Mouse (Mus musculus) MEL (cell line): ENCODE measurements around the gene Ube2g2. TPM values are rescaled to one million over a fixed set of nuclear protein-coding genes. Genes with fewer than 3 reads are reported as not detected.

Experiments
- DNase-seq: peaks from one replicate; pipeline ENCODE4 v3.0.0; 2011; ENCODE audit warnings: low read depth, low spot score
- H3K27ac ChIP-seq: 2 replicates; pipeline ENCODE4 v1.5.1; 2012; ENCODE audit warnings: low read depth, mild to moderate bottlenecking, control low read depth, low read length, moderate library complexity; ENCODE audit not compliant: control insufficient read depth
- H3K27me3 ChIP-seq, 2 experiments: fragments of 150-350 bp in 1 of 2; sonication (generic) in 1 of 2; 2 replicates each; pipeline ENCODE4 v1.6.1; 2012; ENCODE audit warnings: low read length in 2 of 2, mild to moderate bottlenecking in 2 of 2, improper control_type of control experiment in 1 of 2, moderate library complexity in 1 of 2; ENCODE audit not compliant: insufficient read depth in 2 of 2, control insufficient read depth in 1 of 2
- H3K36me3 ChIP-seq, 2 experiments: 2 replicates each; pipeline ENCODE4 v1.6.1; 2012 to 2014; ENCODE audit warnings: low read length in 2 of 2, improper control_type of control experiment in 1 of 2, inconsistent platforms in 1 of 2, mild to moderate bottlenecking in 1 of 2; ENCODE audit not compliant: insufficient read depth in 2 of 2, control insufficient read depth in 1 of 2
- H3K4me1 ChIP-seq, 2 experiments: fragments of 150-350 bp in 1 of 2; sonication (generic) in 1 of 2; 2 replicates each; pipeline ENCODE4 v1.6.1; 2012; ENCODE audit warnings: low read length in 2 of 2, improper control_type of control experiment in 1 of 2, mild to moderate bottlenecking in 1 of 2; ENCODE audit not compliant: insufficient read depth in 2 of 2, control insufficient read depth in 1 of 2
- H3K4me3 ChIP-seq, 2 experiments: fragments of 150-350 bp in 1 of 2; sonication (generic) in 1 of 2; 2 replicates each; pipeline ENCODE4 v1.5.1; 2012; ENCODE audit warnings: low read depth in 2 of 2, low read length in 2 of 2, mild to moderate bottlenecking in 2 of 2, moderate library complexity in 2 of 2, control low read depth in 1 of 2, improper control_type of control experiment in 1 of 2; ENCODE audit not compliant: control insufficient read depth in 1 of 2, insufficient read depth in 1 of 2
- H3K79me2 ChIP-seq: 2 replicates; pipeline ENCODE4 v1.6.1; 2012; ENCODE audit warnings: mild to moderate bottlenecking, low read length, moderate library complexity; ENCODE audit not compliant: control insufficient read depth, poor library complexity, insufficient read depth
- H3K9ac ChIP-seq: 2 replicates; pipeline ENCODE4 v1.6.1; 2012; ENCODE audit warnings: low read depth, mild to moderate bottlenecking, control low read depth, low read length, moderate library complexity; ENCODE audit not compliant: control insufficient read depth, poor library complexity, severe bottlenecking
- H3K9me3 ChIP-seq: fragments of 150-350 bp; sonication (generic); replicated peaks from 2 replicates; pipeline ENCODE4 v1.6.1; 2012; ENCODE audit warnings: mild to moderate bottlenecking, low read length, improper control_type of control experiment, moderate library complexity; ENCODE audit not compliant: insufficient read depth
- CHD1 ChIP-seq: IDR thresholded peaks from 2 replicates; pipeline ENCODE4 v1.6.1; 2012; ENCODE audit warnings: low read depth, mild to moderate bottlenecking, inconsistent platforms, low read length, improper control_type of control experiment
- CTCF ChIP-seq, 3 experiments: IDR thresholded peaks in 2 of 3; conservative IDR thresholded peaks in 1 of 3; 2 replicates each; pipeline ENCODE4 v1.5.1; 2011 to 2012; ENCODE audit warnings: low read length in 3 of 3, low read depth in 2 of 3, mild to moderate bottlenecking in 2 of 3, improper control_type of control experiment in 1 of 3, inconsistent platforms in 1 of 3, mixed read lengths in 1 of 3, moderate library complexity in 1 of 3; ENCODE audit not compliant: control insufficient read depth in 1 of 3, insufficient read depth in 1 of 3, poor library complexity in 1 of 3, severe bottlenecking in 1 of 3
- E2F4 ChIP-seq: IDR thresholded peaks from 2 replicates; pipeline ENCODE4 v1.6.1; 2011; ENCODE audit warnings: low read depth, low read length, improper control_type of control experiment, borderline replicate concordance
- GABPA ChIP-seq: IDR thresholded peaks from 2 replicates; pipeline ENCODE4 v1.6.1; 2012; ENCODE audit warnings: low read depth, mild to moderate bottlenecking, inconsistent platforms, low read length, improper control_type of control experiment, moderate library complexity
- KAT2A ChIP-seq: conservative IDR thresholded peaks from 2 replicates; pipeline ENCODE4 v1.6.1; 2012; ENCODE audit warnings: low read depth, low read length, improper control_type of control experiment, inconsistent platforms
- MAFK ChIP-seq: IDR thresholded peaks from 2 replicates; pipeline ENCODE4 v1.6.1; 2011; ENCODE audit warnings: low read depth, mild to moderate bottlenecking, low read length, improper control_type of control experiment, borderline replicate concordance
- MAX ChIP-seq: IDR thresholded peaks from 2 replicates; pipeline ENCODE4 v1.6.1; 2011; ENCODE audit warnings: low read length, improper control_type of control experiment
- MAZ ChIP-seq: IDR thresholded peaks from 2 replicates; pipeline ENCODE4 v1.6.1; 2012; ENCODE audit warnings: low read depth, mild to moderate bottlenecking, inconsistent platforms, low read length, improper control_type of control experiment
- MEF2A ChIP-seq: IDR thresholded peaks from 2 replicates; pipeline ENCODE4 v1.6.1; 2014; ENCODE audit warnings: low read depth, mild to moderate bottlenecking, inconsistent platforms, low read length, improper control_type of control experiment; ENCODE audit not compliant: poor library complexity, insufficient replicate concordance, severe bottlenecking; ENCODE audit errors: extremely low read depth
- MXI1 ChIP-seq: IDR thresholded peaks from 2 replicates; pipeline ENCODE4 v1.6.1; 2011; ENCODE audit warnings: mild to moderate bottlenecking, low read depth, low read length, improper control_type of control experiment
- MYB ChIP-seq: IDR thresholded peaks from 2 replicates; pipeline ENCODE4 v1.6.1; 2011; ENCODE audit warnings: mild to moderate bottlenecking, low read depth, low read length, improper control_type of control experiment
- MYC ChIP-seq: IDR thresholded peaks from 2 replicates; pipeline ENCODE4 v1.6.1; 2011; ENCODE audit warnings: low read depth, mild to moderate bottlenecking, low read length, improper control_type of control experiment, moderate library complexity
- NELFE ChIP-seq: IDR thresholded peaks from 2 replicates; pipeline ENCODE4 v1.6.1; 2011; ENCODE audit warnings: low read depth, low read length, improper control_type of control experiment
- NRF1 ChIP-seq: IDR thresholded peaks from 2 replicates; pipeline ENCODE4 v1.6.1; 2014; ENCODE audit warnings: low read depth, mild to moderate bottlenecking, inconsistent platforms, low read length, improper control_type of control experiment, moderate library complexity; ENCODE audit not compliant: poor library complexity, insufficient read depth, severe bottlenecking
- POLR2A ChIP-seq, 2 experiments: IDR thresholded peaks; 2 replicates each; pipeline ENCODE4 v1.6.1; 2011 to 2012; ENCODE audit warnings: low read length in 2 of 2, mild to moderate bottlenecking in 2 of 2, control low read depth in 1 of 2, improper control_type of control experiment in 1 of 2, low read depth in 1 of 2, moderate library complexity in 1 of 2; ENCODE audit not compliant: control insufficient read depth in 1 of 2, insufficient read depth in 1 of 2, poor library complexity in 1 of 2
- POLR2AphosphoS2 ChIP-seq: IDR thresholded peaks from 2 replicates; pipeline ENCODE4 v1.6.1; 2011; ENCODE audit warnings: low read length, improper control_type of control experiment
- POLR2AphosphoS5 ChIP-seq: IDR thresholded peaks from 2 replicates; pipeline ENCODE4 v1.6.1; 2012; ENCODE audit warnings: low read depth, borderline replicate concordance, mild to moderate bottlenecking, inconsistent platforms, low read length, moderate library complexity, mixed read lengths
- RAD21 ChIP-seq: IDR thresholded peaks from 2 replicates; pipeline ENCODE4 v1.6.1; 2011; ENCODE audit warnings: mild to moderate bottlenecking, low read depth, low read length, improper control_type of control experiment
- SIN3A ChIP-seq: IDR thresholded peaks from 2 replicates; pipeline ENCODE4 v1.6.1; 2012; ENCODE audit warnings: low read length, improper control_type of control experiment, inconsistent platforms
- SMC3 ChIP-seq: IDR thresholded peaks from 2 replicates; pipeline ENCODE4 v1.6.1; 2011; ENCODE audit warnings: low read depth, low read length, improper control_type of control experiment
- TAL1 ChIP-seq: IDR thresholded peaks from 2 replicates; pipeline ENCODE4 v1.6.1; 2012; ENCODE audit warnings: mild to moderate bottlenecking, inconsistent platforms, low read length, moderate library complexity, mixed read lengths
- TBP ChIP-seq: IDR thresholded peaks from 2 replicates; pipeline ENCODE4 v1.8.0; 2011; ENCODE audit warnings: low read depth, low read length, improper control_type of control experiment
- UBTF ChIP-seq: IDR thresholded peaks from 2 replicates; pipeline ENCODE4 v1.6.1; 2012; ENCODE audit warnings: low read depth, mild to moderate bottlenecking, inconsistent platforms, low read length, improper control_type of control experiment, moderate library complexity, borderline replicate concordance; ENCODE audit not compliant: insufficient read depth
- USF2 ChIP-seq, 2 experiments: IDR thresholded peaks; 2 replicates each; pipeline ENCODE4 v1.6.1; 2011 to 2012; ENCODE audit warnings: improper control_type of control experiment in 2 of 2, low read length in 2 of 2, borderline replicate concordance in 1 of 2, inconsistent platforms in 1 of 2, low read depth in 1 of 2, mild to moderate bottlenecking in 1 of 2; ENCODE audit not compliant: insufficient read depth in 1 of 2
- ZC3H11A ChIP-seq: IDR thresholded peaks from 2 replicates; pipeline ENCODE4 v1.6.1; 2012; ENCODE audit warnings: low read depth, mild to moderate bottlenecking, inconsistent platforms, low read length, improper control_type of control experiment
- ZKSCAN1 ChIP-seq: IDR thresholded peaks from 2 replicates; pipeline ENCODE4 v1.6.1; 2012; ENCODE audit warnings: low read depth, mild to moderate bottlenecking, inconsistent platforms, low read length, improper control_type of control experiment, moderate library complexity
- ZMIZ1 ChIP-seq: IDR thresholded peaks from 2 replicates; pipeline ENCODE4 v1.6.1; 2012; ENCODE audit warnings: low read depth, mild to moderate bottlenecking, inconsistent platforms, low read length, improper control_type of control experiment, moderate library complexity
- ZNF384 ChIP-seq: IDR thresholded peaks from 2 replicates; pipeline ENCODE4 v1.6.1; 2012; ENCODE audit warnings: low read depth, mild to moderate bottlenecking, inconsistent platforms, low read length, improper control_type of control experiment
- polyA plus RNA-seq, 2 experiments: library from polyadenylated mRNA; stranded (reverse) in 1 of 2; unstranded in 1 of 2; fragments of >175 nt in 1 of 2; fragments of >200 nt in 1 of 2; gene quantifications; 2 replicates each; pipeline versions ENCODE4 v1.2.1 to v1.2.4; 2012; ENCODE audit warnings: low replicate concordance in 2 of 2, low read depth in 1 of 2; ENCODE audit not compliant: insufficient read length in 2 of 2, insufficient read depth in 1 of 2, missing spikeins in 1 of 2
- total RNA-seq: library from RNA; depleted of rRNA; stranded (reverse); fragments of 300-350 nt; gene quantifications from 2 replicates; pipeline ENCODE4 v1.2.3, GENCODE M21; 2012

The Ube2g2 gene
- total and polyA plus RNA-seq, 3 experiments: 62.4 to 112 TPM; not detected in 1

GRCm38 (mm10) chr10:77587091-77587775, 34.8 kb upstream of the Ube2g2 start:
- H3K27me3 ChIP-seq: no peaks in the 10 kb centered on the region
- H3K9ac ChIP-seq: no peak overlapping the region
- no peak overlapping the region for H3K27ac ChIP-seq
- H3K9me3 ChIP-seq: no peaks in the 10 kb centered on the region
- H3K4me3 ChIP-seq: no peak overlapping the region
- DNase-seq: no peak
- H3K79me2 ChIP-seq: peaks cover 13% of the 10 kb centered on the region
- TF ChIP-seq KAT2A: no peak
- no peak for TF ChIP-seq TBP
- TF ChIP-seq E2F4: no peak
- no peak for TF ChIP-seq POLR2AphosphoS2
- TF ChIP-seq USF2 (IDR thresholded peaks at IDR 0.05; ENCODE audit: borderline replicate concordance in 1 of 2, insufficient read depth in 1 of 2, low read depth in 1 of 2, low read length in 2 of 2): no peak
- TF ChIP-seq SIN3A: no peak
- TF ChIP-seq MXI1: no peak
- TF ChIP-seq ZNF384: no peak
- TF ChIP-seq GABPA: no peak
- no peak for TF ChIP-seq MYC
- TF ChIP-seq MAFK: no peak
- TF ChIP-seq MAX: no peak
- no peak for TF ChIP-seq SMC3
- no peak for TF ChIP-seq POLR2AphosphoS5
- no peak for TF ChIP-seq ZC3H11A
- TF ChIP-seq TAL1: no peak
- no peak for TF ChIP-seq RAD21
- TF ChIP-seq CHD1: no peak
- H3K36me3 ChIP-seq: peaks cover 1 to 21% of the 10 kb centered on the region in 2 experiments; a peak in 3 of 4 replicates
- peaks cover 18 to 29% of the 10 kb centered on the region in 2 experiments for H3K4me1 ChIP-seq

- H3K4me1 ChIP-seq: peaks cover 15 to 21% of the 10 kb centered on the region in 2 experiments
- no peak for TF ChIP-seq TAL1
- TF ChIP-seq SIN3A: no peak
- TF ChIP-seq MYB: no peak
- TF ChIP-seq NELFE: no peak
- no peak for TF ChIP-seq MAFK
- TF ChIP-seq MEF2A: no peak
- no peak for TF ChIP-seq UBTF
- no peak for TF ChIP-seq POLR2A (IDR thresholded peaks at IDR 0.05; ENCODE audit: control insufficient read depth in 1 of 2, insufficient read depth in 1 of 2, low read depth in 1 of 2, low read length in 2 of 2, poor library complexity in 1 of 2)
- TF ChIP-seq POLR2AphosphoS5: no peak
- TF ChIP-seq CTCF (IDR thresholded peaks at IDR 0.05 in 2 of 3, conservative IDR thresholded peaks at IDR 0.05 in 1 of 3; ENCODE audit: control insufficient read depth in 1 of 3, insufficient read depth in 1 of 3, low read depth in 2 of 3, low read length in 3 of 3, poor library complexity in 1 of 3, severe bottlenecking in 1 of 3): no peak
- no peak for TF ChIP-seq TBP
- no peak for TF ChIP-seq ZC3H11A
- no peak for TF ChIP-seq ZKSCAN1
- no peak for TF ChIP-seq MXI1
- no peak for TF ChIP-seq NRF1
- no peak for TF ChIP-seq MYC
- TF ChIP-seq ZMIZ1: no peak
- TF ChIP-seq USF2 (IDR thresholded peaks at IDR 0.05; ENCODE audit: borderline replicate concordance in 1 of 2, insufficient read depth in 1 of 2, low read depth in 1 of 2, low read length in 2 of 2): no peak
- no peak for TF ChIP-seq POLR2AphosphoS2
- no peak for TF ChIP-seq MAZ
- peaks cover 8% of the 10 kb centered on the region for H3K79me2 ChIP-seq
- H3K9ac ChIP-seq: no peak overlapping the region
- no peaks in the 10 kb centered on the region for H3K27me3 ChIP-seq
- no peak overlapping the region for H3K27ac ChIP-seq
- H3K36me3 ChIP-seq: peaks cover 4 to 14% of the 10 kb centered on the region in 2 experiments; a peak in 3 of 4 replicates
- H3K4me3 ChIP-seq: no peak overlapping the region
- no peak for DNase-seq
- no peaks in the 10 kb centered on the region for H3K9me3 ChIP-seq
These were observed 34.0 kb upstream of the Ube2g2 start for GRCm38 (mm10) chr10:77588036-77588435.
